Mouse (Mus musculus) retina, adult 2 months (tissue): ENCODE measurements at regions not wholly inside any gene's neighbourhood (a gene's known extent, or its start where the extent isn't known, plus 50 kb on each side); places are given as distances from the start of the nearest gene placed in this dataset.

ENCODE experiments used
- DNase-seq: peaks from one replicate; pipeline ENCODE4 v3.0.0-alpha.2; 2012; ENCODE audit warnings: low read depth, low spot score

GRCm38 (mm10) chr14:100610017-100610760 lies 325.7 kb upstream of the Klf12 start:
- DNase-seq = no peak

- DNase-seq = no peak
Measured at GRCm38 (mm10) chr14:100607109-100607508, 322.6 kb upstream of the Klf12 start.

- no peak for DNase-seq
Measured at GRCm38 (mm10) chr14:100600886-100601451, 316.5 kb upstream of the Klf12 start.

GRCm38 (mm10) chr14:100570026-100570425 lies 285.5 kb upstream of the Klf12 start:
- no peak for DNase-seq

GRCm38 (mm10) chr14:100561884-100562283 lies 277.4 kb upstream of the Klf12 start:
- DNase-seq = no peak

GRCm38 (mm10) chr14:100558378-100558777 lies 273.9 kb upstream of the Klf12 start:
- DNase-seq = no peak

- DNase-seq = no peak
Measured at GRCm38 (mm10) chr14:100552466-100552865, 268.0 kb upstream of the Klf12 start.

GRCm38 (mm10) chr14:100550266-100550665 lies 265.8 kb upstream of the Klf12 start:
- DNase-seq = no peak

- no peak for DNase-seq
Measured at GRCm38 (mm10) chr14:100530217-100530616, 245.7 kb upstream of the Klf12 start.

GRCm38 (mm10) chr14:100529758-100530157 lies 245.3 kb upstream of the Klf12 start:
- DNase-seq = no peak

- no peak for DNase-seq
Measured at GRCm38 (mm10) chr14:100509396-100509795, 224.9 kb upstream of the Klf12 start.

GRCm38 (mm10) chr14:100508087-100508486 lies 223.6 kb upstream of the Klf12 start:
- no peak for DNase-seq

- no peak for DNase-seq
Measured at GRCm38 (mm10) chr14:100507616-100508015, 223.1 kb upstream of the Klf12 start.

GRCm38 (mm10) chr14:100488837-100489236 lies 204.4 kb upstream of the Klf12 start:
- no peak for DNase-seq

GRCm38 (mm10) chr14:100485489-100485888 lies 201.0 kb upstream of the Klf12 start:
- DNase-seq = no peak

GRCm38 (mm10) chr14:100484101-100484500 lies 199.6 kb upstream of the Klf12 start:
- no peak for DNase-seq

GRCm38 (mm10) chr14:100477595-100478380 lies 193.3 kb upstream of the Klf12 start:
- no peak for DNase-seq

GRCm38 (mm10) chr14:100468311-100468710 lies 183.8 kb upstream of the Klf12 start:
- DNase-seq = no peak

GRCm38 (mm10) chr14:100462321-100462720 lies 177.8 kb upstream of the Klf12 start:
- no peak for DNase-seq

GRCm38 (mm10) chr14:100461141-100462043 lies 176.9 kb upstream of the Klf12 start:
- peak; percentile 38 for DNase-seq

GRCm38 (mm10) chr14:100459601-100460290 lies 175.3 kb upstream of the Klf12 start:
- no peak for DNase-seq
